Mouse (Mus musculus) liver, embryonic 14.5 days (tissue): ENCODE measurements around the gene Olfr1201.

Experiments used
- CTCF ChIP-seq: IDR thresholded peaks from 2 replicates; pipeline ENCODE4 v1.5.1; 2016; ENCODE audit warnings: antibody characterized with exemption, low read depth, control low read depth
- EP300 ChIP-seq: IDR thresholded peaks from 2 replicates; pipeline ENCODE4 v1.6.1; 2016; ENCODE audit warnings: antibody characterized with exemption, low read depth

- no peak for TF ChIP-seq CTCF
- no peak for TF ChIP-seq EP300
These were observed 41.6 kb upstream of the Olfr1201 start, which contains the start of gene Olfr1198 for GRCm38 (mm10) chr2:88751270-88751669.
